Mouse (Mus musculus): ENCODE results near the gene Plcxd2.

Gene Plcxd2

DNA sequence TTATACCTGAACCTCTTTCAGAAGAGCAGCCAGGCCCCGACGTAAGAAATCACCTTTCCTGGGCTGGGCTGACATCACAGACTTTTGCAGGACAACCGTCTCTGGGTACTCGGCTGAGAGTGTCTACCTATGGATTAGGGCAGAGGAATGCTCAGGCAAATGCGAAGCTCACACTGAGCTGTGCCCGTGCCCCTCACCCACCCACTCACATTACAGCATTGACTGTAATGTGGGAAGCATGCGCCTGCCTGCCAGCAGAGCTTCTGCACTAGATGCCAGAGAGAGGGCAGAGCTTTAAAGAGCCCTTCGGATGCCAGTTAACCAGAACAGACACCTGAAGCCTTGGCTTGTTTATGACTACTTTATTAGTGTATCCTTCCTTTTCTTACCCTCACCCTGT is 90.4 kb downstream of the Plcxd2 start:
- POLR2A ChIA-PET = no interaction called here
- CTCF ChIA-PET = no interaction called here
